Mouse (Mus musculus): ENCODE results near the gene Dmrta2. TPM values are rescaled to one million over a fixed set of nuclear protein-coding genes. Genes with fewer than 3 reads are reported as not detected.

Dmrta2 gene
- polyA plus RNA-seq, 1 experiment from 2014 or later = 0.05 TPM

DNA sequence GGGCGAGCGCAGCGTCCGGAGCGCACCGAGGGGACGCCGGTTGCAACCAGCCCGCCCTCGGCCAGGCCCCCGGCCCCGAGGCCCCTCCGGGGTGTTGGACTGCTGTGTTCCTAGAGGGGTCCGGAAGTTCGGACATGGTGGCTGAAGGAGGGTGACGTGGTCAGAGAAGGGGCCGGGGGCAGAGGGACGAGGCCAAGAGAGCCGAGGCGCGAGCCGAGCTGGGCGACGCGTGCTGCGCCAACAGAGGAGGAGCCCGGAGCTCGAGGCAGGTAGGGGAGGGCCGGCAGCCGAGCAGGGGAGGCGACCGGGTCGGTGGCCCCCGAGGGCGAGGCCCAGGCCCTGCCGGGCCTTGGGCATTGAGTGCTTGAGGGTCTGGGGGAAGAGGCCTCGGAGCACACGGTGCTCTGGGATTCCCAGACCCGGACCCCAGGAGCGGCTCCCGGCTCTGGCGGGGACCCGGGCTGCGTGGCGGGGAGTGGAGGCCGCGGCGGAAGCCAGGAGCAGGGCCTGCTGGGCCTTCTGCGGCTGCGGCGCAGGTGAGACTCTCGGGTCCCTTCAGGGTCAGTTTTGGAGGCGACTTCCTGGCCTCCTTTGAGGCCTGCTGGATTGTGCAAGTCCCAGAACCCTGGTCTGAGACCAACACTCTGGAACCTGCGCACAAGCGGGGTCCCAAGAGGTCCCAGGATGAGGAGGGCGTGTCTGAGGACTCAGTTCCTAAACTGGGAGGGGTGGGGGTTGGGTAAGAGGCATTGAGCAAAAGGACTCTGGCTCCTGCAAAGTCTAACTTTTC, 410 bp downstream of the Dmrta2 start:
- peak; percentile 1 for ATAC-seq (ENCODE audit: low read depth)

DNA sequence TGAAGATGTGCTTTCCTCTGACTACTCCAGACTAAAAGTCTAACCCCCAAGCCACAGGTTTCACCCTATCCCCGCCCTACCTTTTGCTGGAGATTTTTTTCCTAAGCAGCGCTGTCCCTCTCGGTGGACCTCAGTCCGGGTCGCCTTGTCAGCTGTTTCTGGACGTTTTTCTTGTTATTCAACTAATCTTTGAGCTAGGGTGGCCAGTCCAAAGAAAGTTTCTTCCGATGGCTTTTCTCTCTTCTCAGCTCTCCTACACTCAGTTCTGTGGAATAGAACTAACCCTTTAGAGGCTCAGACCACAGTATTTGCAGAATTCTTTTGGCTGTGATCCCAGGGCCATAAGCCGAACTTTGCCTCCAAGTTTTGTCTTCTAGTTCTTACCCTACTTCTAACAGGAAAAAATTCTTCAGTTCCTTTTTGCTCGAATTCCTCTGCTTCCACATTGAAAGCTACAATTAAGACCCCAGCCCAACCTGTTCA, 1.0 kb downstream of the Dmrta2 start:
- Histone ChIP-seq H3K4me3 (ENCODE audit: low read length) (no peak overlapping the region), H3K27ac (ENCODE audit: low read length) (no peak overlapping the region), H3K9ac (ENCODE audit: low read length) (no peak overlapping the region), H3K27me3 (ENCODE audit: control insufficient read depth, insufficient read depth, low read depth, low read length) (peaks cover 96% of the 10 kb centered on the region), H3K36me3 (ENCODE audit: control insufficient read depth, insufficient read depth, low read length) (no peaks in the 10 kb centered on the region), H3K9me3 (ENCODE audit: control insufficient read depth, low read length) (no peaks in the 10 kb centered on the region), H3K4me2 (ENCODE audit: low read depth, low read length) (no peak overlapping the region), H3K4me1 (replicated peaks; ENCODE audit: control insufficient read depth, insufficient read depth, low read length) (peaks cover 27% of the 10 kb centered on the region)
- 3% methylated on average over 9 of the region's 9 CpGs for whole genome bisulfite sequencing
- no peak for ATAC-seq (ENCODE audit: low read depth)

More for the DNA sequence above, 410 bp downstream of the Dmrta2 start:
- Histone ChIP-seq H3K4me1 (replicated peaks; ENCODE audit: control insufficient read depth, insufficient read depth, low read length) (peaks cover 27% of the 10 kb centered on the region), H3K4me3 (ENCODE audit: low read length) (peak overlapping the region; percentile 46), H3K27ac (ENCODE audit: low read length) (no peak overlapping the region), H3K27me3 (ENCODE audit: control insufficient read depth, insufficient read depth, low read depth, low read length) (peaks cover 96% of the 10 kb centered on the region), H3K4me2 (ENCODE audit: low read depth, low read length) (peak overlapping the region; percentile 71), H3K9ac (ENCODE audit: low read length) (peak overlapping the region; percentile 48), H3K9me3 (ENCODE audit: control insufficient read depth, low read length) (no peaks in the 10 kb centered on the region), H3K36me3 (ENCODE audit: control insufficient read depth, insufficient read depth, low read length) (no peaks in the 10 kb centered on the region)
- WGBS = under 1% methylated on average over 52 of the region's 56 CpGs

DNA sequence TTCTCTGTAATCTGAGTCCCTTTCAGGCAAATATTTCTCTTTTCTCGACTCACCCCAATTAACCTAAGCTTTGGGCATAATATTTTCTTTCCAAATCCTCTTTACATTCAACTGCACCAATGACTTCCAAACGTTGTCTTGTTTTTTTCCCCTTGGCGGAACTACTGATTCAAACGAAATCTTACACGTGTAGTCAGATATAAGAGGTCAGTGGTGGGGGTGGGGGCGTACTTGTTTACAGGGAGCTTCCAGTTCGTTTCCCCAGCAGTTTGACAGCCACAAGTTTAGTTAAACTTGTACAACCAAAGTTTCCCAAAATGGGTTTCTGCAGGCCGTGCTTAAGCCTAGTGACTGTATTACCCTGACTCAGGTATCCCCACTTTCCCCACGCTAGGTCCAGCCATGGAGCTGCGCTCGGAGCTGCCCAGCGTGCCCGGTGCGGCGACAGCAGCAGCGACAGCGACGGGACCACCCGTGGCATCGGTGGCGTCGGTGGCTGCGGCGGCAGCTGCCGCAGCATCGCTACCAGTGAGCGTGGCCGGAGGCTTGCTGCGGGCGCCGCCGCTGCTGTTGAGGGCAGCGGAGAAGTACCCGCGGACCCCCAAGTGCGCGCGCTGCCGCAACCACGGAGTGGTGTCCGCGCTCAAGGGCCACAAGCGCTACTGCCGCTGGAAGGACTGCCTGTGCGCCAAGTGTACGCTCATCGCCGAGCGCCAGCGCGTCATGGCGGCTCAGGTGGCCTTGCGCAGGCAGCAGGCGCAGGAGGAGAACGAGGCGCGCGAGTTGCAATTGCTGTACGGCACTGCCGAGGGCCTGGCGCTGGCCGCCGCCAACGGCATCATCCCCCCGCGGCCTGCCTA, 1.8 kb downstream of the Dmrta2 start:
- peaks cover 96% of the 10 kb centered on the region for H3K27me3 ChIP-seq (ENCODE audit: control insufficient read depth, insufficient read depth, low read depth, low read length)
- no peak for ATAC-seq (ENCODE audit: low read depth)
- peak overlapping the region; percentile 16; the same call in 1 of the 2 replicates for H3K4me2 ChIP-seq (ENCODE audit: low read depth, low read length)
- peak overlapping the region; percentile 26 for H3K4me3 ChIP-seq (ENCODE audit: low read length)
- H3K9ac ChIP-seq (ENCODE audit: low read length) = no peak overlapping the region
- H3K4me1 ChIP-seq (replicated peaks; ENCODE audit: control insufficient read depth, insufficient read depth, low read length) = peaks cover 27% of the 10 kb centered on the region
- H3K9me3 ChIP-seq (ENCODE audit: control insufficient read depth, low read length) = no peaks in the 10 kb centered on the region
- no peak overlapping the region for H3K27ac ChIP-seq (ENCODE audit: low read length)
- H3K36me3 ChIP-seq (ENCODE audit: control insufficient read depth, insufficient read depth, low read length) = no peaks in the 10 kb centered on the region
- 2% methylated on average over 66 of the region's 66 CpGs for WGBS

DNA sequence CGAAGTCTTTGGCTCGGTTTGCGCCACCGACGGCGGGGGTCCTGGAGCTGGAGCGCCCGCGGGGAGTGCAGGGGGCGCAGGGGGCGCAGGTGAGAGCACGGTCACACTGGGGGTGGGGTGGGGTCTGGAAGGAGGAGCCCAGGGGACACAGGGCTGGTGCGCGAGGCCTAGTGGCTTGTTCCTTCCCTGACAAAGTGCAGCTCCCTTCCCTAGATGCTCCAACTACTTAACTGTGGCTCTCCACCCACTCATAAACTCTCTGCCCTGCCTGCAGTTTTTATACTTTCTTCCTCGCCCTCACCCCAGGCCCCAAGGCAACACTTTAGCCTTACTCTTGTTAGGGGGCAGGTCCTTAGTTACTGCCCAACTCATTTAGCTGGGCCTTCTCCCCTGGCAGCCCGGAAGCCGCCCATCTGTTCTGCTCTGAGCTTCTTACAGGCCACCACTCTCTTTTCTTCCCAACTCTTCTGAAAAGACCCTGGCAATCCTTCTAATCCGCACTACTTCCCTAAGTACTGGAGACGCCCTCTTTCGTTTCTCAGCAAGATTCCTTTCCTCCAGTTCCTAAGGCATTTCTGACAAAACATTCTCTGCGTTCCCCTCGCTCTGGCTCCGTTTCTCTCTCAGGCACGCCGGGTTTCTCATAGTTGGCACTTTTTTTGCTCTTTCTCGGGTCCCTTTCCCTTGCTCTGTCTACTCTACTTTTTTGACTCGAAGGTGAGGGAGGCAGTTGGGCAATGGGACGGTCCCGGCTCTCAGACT, 2.6 kb downstream of the Dmrta2 start:
- peaks cover 97% of the 10 kb centered on the region for H3K27me3 ChIP-seq (ENCODE audit: control insufficient read depth, insufficient read depth, low read depth, low read length)
- ATAC-seq (ENCODE audit: low read depth) = no peak
- no peaks in the 10 kb centered on the region for H3K9me3 ChIP-seq (ENCODE audit: control insufficient read depth, low read length)
- no peak overlapping the region for H3K9ac ChIP-seq (ENCODE audit: low read length)
- peak overlapping the region; percentile 16; the same call in 1 of the 2 replicates for H3K4me2 ChIP-seq (ENCODE audit: low read depth, low read length)
- H3K4me1 ChIP-seq (replicated peaks; ENCODE audit: control insufficient read depth, insufficient read depth, low read length) = peaks cover 27% of the 10 kb centered on the region
- H3K4me3 ChIP-seq (ENCODE audit: low read length) = no peak overlapping the region; the same call in 1 of the 2 replicates
- 8% methylated on average over 26 of the region's 29 CpGs for WGBS
- no peaks in the 10 kb centered on the region for H3K36me3 ChIP-seq (ENCODE audit: control insufficient read depth, insufficient read depth, low read length)
- H3K27ac ChIP-seq (ENCODE audit: low read length) = no peak overlapping the region

DNA sequence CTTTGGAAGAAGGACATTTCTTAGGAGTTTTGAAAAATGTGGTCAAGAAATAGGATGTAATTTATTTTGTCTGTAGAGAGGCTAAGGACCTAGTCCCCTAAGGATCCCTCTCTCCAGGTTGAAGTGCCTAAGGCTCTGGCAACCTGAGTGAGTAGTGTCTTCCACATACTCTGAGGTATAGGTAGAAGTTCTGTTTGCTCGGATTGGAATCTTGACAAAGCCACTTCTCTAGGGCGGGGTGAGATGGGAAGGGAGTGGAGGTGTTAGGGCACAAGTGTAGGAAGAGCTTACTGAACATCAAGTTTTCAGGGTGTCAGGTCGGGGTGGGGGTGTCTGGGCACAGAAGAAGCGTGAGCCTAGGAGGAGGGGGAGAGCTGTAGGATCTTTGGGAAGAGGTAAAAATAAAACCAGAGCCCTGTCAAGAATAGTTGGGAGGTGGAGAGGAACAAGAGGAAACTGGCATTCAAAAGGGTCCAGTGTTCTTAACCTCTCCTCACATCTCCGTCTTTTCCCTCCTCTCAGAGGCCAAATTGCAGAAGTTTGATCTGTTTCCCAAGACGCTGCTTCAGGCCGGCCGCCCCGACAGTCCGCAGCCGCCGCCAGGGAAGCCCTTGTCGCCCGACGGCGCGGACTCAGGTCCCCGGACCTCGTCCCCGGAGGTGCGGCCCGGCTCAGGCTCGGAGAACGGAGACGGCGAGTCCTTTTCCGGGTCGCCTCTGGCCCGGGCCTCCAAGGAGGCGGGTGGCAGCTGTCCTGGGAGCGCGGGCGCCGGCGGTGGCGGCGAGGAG, 3.4 kb downstream of the Dmrta2 start:
- Histone ChIP-seq H3K9ac (ENCODE audit: low read length) (no peak overlapping the region), H3K27ac (ENCODE audit: low read length) (no peak overlapping the region), H3K36me3 (ENCODE audit: control insufficient read depth, insufficient read depth, low read length) (no peaks in the 10 kb centered on the region), H3K4me2 (ENCODE audit: low read depth, low read length) (peak overlapping the region; percentile 54), H3K4me3 (ENCODE audit: low read length) (peak overlapping the region; percentile 48), H3K4me1 (replicated peaks; ENCODE audit: control insufficient read depth, insufficient read depth, low read length) (peaks cover 27% of the 10 kb centered on the region), H3K27me3 (ENCODE audit: control insufficient read depth, insufficient read depth, low read depth, low read length) (peaks cover 98% of the 10 kb centered on the region), H3K9me3 (ENCODE audit: control insufficient read depth, low read length) (no peaks in the 10 kb centered on the region)
- 1% methylated on average over 37 of the region's 37 CpGs for WGBS
- ATAC-seq (ENCODE audit: low read depth) = no peak

DNA sequence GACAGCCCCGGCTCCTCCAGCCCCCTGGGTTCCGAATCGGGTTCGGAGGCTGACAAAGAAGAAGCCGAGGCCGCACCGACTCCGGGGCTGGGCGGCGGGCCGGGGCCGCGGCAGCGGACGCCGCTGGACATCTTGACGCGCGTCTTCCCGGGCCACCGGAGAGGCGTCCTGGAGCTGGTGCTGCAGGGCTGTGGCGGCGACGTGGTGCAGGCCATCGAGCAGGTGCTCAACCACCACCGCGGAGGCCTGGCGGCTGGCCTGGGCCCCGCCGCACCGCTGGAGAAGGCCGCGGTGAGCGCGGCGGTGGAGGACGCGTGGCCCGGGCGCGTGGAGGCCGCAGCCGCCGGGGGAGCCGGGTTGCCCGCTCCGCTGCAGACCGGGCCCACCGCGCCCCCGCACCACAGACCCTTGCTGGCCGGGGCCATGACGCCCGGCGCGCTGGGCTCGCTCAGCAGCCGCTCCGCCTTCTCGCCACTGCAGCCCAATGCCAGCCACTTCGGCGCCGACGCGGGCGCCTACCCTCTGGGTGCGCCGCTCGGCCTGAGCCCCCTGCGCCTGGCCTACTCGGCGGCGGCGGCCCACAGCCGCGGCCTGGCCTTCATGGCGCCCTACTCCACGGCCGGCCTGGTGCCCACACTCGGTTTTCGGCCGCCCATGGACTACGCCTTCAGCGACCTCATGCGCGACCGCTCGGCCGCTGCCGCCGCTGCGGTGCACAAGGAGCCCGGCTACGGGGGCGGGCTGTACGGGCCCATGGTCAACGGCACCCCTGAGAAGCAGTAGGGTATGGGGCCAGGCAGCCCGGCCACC, 4.2 kb downstream of the Dmrta2 start:
- Histone ChIP-seq H3K9ac (ENCODE audit: low read length) (peak overlapping the region; percentile 15; the same call in 1 of the 2 replicates), H3K36me3 (ENCODE audit: control insufficient read depth, insufficient read depth, low read length) (no peaks in the 10 kb centered on the region), H3K27me3 (ENCODE audit: control insufficient read depth, insufficient read depth, low read depth, low read length) (peaks cover 99% of the 10 kb centered on the region), H3K4me3 (ENCODE audit: low read length) (peak overlapping the region; percentile 48), H3K27ac (ENCODE audit: low read length) (no peak overlapping the region), H3K9me3 (ENCODE audit: control insufficient read depth, low read length) (no peaks in the 10 kb centered on the region), H3K4me2 (ENCODE audit: low read depth, low read length) (peak overlapping the region; percentile 54), H3K4me1 (replicated peaks; ENCODE audit: control insufficient read depth, insufficient read depth, low read length) (peaks cover 27% of the 10 kb centered on the region)
- 0 out of 2 replicates have a peak, but pooled peaks have one; percentile 8 for ATAC-seq (ENCODE audit: low read depth)
- under 1% methylated on average over 55 of the region's 99 CpGs for WGBS

DNA sequence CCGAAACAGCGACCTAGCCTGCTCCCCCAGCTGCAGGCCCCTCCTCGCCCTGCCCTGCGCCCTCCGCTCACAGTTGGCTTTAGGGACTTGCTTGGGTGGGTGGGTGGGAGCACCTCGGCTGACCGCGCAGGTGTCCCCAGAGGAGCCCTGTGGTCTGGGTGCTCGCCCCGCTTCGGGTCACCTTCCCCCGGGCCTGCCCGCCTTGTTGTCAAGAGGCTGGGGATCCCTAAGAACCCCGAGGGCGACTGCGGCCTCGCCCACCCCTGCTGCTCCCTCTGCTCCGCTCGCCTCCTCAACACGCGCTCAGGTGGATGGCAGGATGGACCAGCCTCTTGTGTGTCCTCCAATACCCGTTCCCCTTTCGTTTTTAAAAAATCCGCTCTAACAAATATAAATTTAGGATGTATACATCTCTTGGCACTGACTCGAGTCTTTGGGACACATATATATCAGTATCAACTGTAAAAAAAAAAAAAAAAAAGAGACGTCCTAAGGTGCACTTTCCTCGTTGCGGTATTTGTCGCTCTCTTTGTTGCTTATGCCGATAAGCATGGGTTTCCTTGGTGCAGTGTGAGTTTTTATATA, 4.9 kb downstream of the Dmrta2 start:
- Histone ChIP-seq H3K4me3 (ENCODE audit: low read length) (peak overlapping the region; percentile 48), H3K9ac (ENCODE audit: low read length) (no peak overlapping the region), H3K4me1 (replicated peaks; ENCODE audit: control insufficient read depth, insufficient read depth, low read length) (peaks cover 22% of the 10 kb centered on the region), H3K27me3 (ENCODE audit: control insufficient read depth, insufficient read depth, low read depth, low read length) (peaks cover 99% of the 10 kb centered on the region), H3K4me2 (ENCODE audit: low read depth, low read length) (peak overlapping the region; percentile 54; the same call in 1 of the 2 replicates), H3K9me3 (ENCODE audit: control insufficient read depth, low read length) (no peaks in the 10 kb centered on the region), H3K27ac (ENCODE audit: low read length) (no peak overlapping the region), H3K36me3 (ENCODE audit: control insufficient read depth, insufficient read depth, low read length) (no peaks in the 10 kb centered on the region)
- 5% methylated on average over 30 of the region's 30 CpGs for WGBS
- ATAC-seq (ENCODE audit: low read depth) = no peak

Data from lung, embryonic 16.5 days (tissue).